Mouse (Mus musculus): ENCODE measurements at regions not wholly inside any gene's neighbourhood (a gene's known extent, or its start where the extent isn't known, plus 50 kb on each side); places are given as distances from the start of the nearest gene placed in this dataset.
A peak's percentile ranks its signal among the peaks of the same experiment; 100 is the strongest.

GRCm38 (mm10) chr13:69236386-69236785, 237.0 kb upstream of the Adcy2 start:
- H3K27me3 ChIP-seq (ENCODE audit: control insufficient read depth, insufficient read depth, low read length) = no peaks in the 10 kb centered on the region

DNA sequence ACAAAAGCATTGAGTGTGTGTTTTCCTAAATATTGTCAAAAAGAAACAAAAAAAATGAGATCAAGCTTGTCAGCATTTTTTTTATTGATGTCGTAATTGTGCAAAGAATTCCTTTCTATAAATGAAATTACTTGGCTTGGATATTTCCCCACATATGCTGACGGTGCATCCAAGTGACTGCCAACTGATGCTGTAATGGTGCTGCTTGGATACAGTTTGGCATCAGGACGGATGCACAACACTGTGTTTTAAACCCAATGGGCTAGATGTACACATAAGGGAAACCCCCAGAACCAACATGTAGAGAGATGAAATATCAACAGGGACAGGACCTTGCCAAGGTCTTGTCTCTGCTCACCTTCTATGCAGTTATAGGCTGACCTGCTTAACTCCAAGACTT, 238.6 kb upstream of the Adcy2 start:
- WGBS = 90% methylated on average over 3 of the region's 3 CpGs
- H3K4me3 ChIP-seq (ENCODE audit: low read depth, low read length) = no peak overlapping the region
- ATAC-seq (ENCODE audit: low FRiP score) = no peak
- H3K9me3 ChIP-seq (ENCODE audit: control insufficient read depth, low read length) = no peaks in the 10 kb centered on the region
- no peak overlapping the region for H3K4me2 ChIP-seq
- no peaks in the 10 kb centered on the region for H3K36me3 ChIP-seq (ENCODE audit: control insufficient read depth, insufficient read depth, low read length)
- no peaks in the 10 kb centered on the region for H3K27me3 ChIP-seq (ENCODE audit: control insufficient read depth, insufficient read depth, low read length)
- H3K9ac ChIP-seq (ENCODE audit: low read length) = no peak overlapping the region
- H3K4me1 ChIP-seq (ENCODE audit: control insufficient read depth, insufficient read depth, low read length) = no peaks in the 10 kb centered on the region
- no peak for DNase-seq (ENCODE audit: low spot score, missing footprints)
- H3K27ac ChIP-seq (ENCODE audit: low read depth, low read length) = no peak overlapping the region

More at GRCm38 (mm10) chr13:69236386-69236785, 237.0 kb upstream of the Adcy2 start:
- Histone ChIP-seq H3K4me3 (ENCODE audit: low read depth, low read length) (no peak overlapping the region), H3K27ac (ENCODE audit: low read depth, low read length) (no peak overlapping the region), H3K9me3 (ENCODE audit: control insufficient read depth, low read length) (no peaks in the 10 kb centered on the region), H3K9ac (ENCODE audit: low read length) (no peak overlapping the region), H3K4me2 (no peak overlapping the region), H3K4me1 (ENCODE audit: control insufficient read depth, insufficient read depth, low read length) (no peaks in the 10 kb centered on the region), H3K36me3 (ENCODE audit: control insufficient read depth, insufficient read depth, low read length) (no peaks in the 10 kb centered on the region)
- 92% methylated on average over 5 of the region's 5 CpGs for WGBS
- DNase-seq (ENCODE audit: low spot score, missing footprints) (no peak), ATAC-seq (ENCODE audit: low FRiP score) (no peak)

- no peaks in the 10 kb centered on the region for H3K36me3 ChIP-seq (ENCODE audit: control insufficient read depth, insufficient read depth, low read length)
- no peak overlapping the region for H3K9ac ChIP-seq (ENCODE audit: low read length)
- no peaks in the 10 kb centered on the region for H3K4me1 ChIP-seq (ENCODE audit: control insufficient read depth, insufficient read depth, low read length)
- H3K4me3 ChIP-seq (ENCODE audit: low read depth, low read length) = no peak overlapping the region
- WGBS = 83% methylated on average over 2 of the region's 2 CpGs
- no peaks in the 10 kb centered on the region for H3K9me3 ChIP-seq (ENCODE audit: control insufficient read depth, low read length)
- DNase-seq (ENCODE audit: low spot score, missing footprints) (no peak), ATAC-seq (ENCODE audit: low FRiP score) (0 out of 2 replicates have a peak, but pooled peaks have one; percentile 22)
- H3K27ac ChIP-seq (ENCODE audit: low read depth, low read length) = no peak overlapping the region
- no peak overlapping the region for H3K4me2 ChIP-seq
- H3K27me3 ChIP-seq (ENCODE audit: control insufficient read depth, insufficient read depth, low read length) = no peaks in the 10 kb centered on the region
Observed at GRCm38 (mm10) chr13:69239261-69239915, 240.0 kb upstream of the Adcy2 start.

GRCm38 (mm10) chr13:69242544-69243296, 243.4 kb upstream of the Adcy2 start:
- no peaks in the 10 kb centered on the region for H3K9me3 ChIP-seq (ENCODE audit: control insufficient read depth, low read length)
- H3K36me3 ChIP-seq (ENCODE audit: control insufficient read depth, insufficient read depth, low read length) = no peaks in the 10 kb centered on the region
- no peak overlapping the region for H3K27ac ChIP-seq (ENCODE audit: low read depth, low read length)
- no peak overlapping the region for H3K4me2 ChIP-seq
- H3K9ac ChIP-seq (ENCODE audit: low read length) = no peak overlapping the region
- 90% methylated on average over 14 of the region's 14 CpGs for WGBS
- H3K4me1 ChIP-seq (ENCODE audit: control insufficient read depth, insufficient read depth, low read length) = no peaks in the 10 kb centered on the region
- no peak for DNase-seq (ENCODE audit: low spot score, missing footprints)
- no peaks in the 10 kb centered on the region for H3K27me3 ChIP-seq (ENCODE audit: control insufficient read depth, insufficient read depth, low read length)
- ATAC-seq (ENCODE audit: low FRiP score) = no peak
- H3K4me3 ChIP-seq (ENCODE audit: low read depth, low read length) = no peak overlapping the region

GRCm38 (mm10) chr13:69250334-69251129, 251.2 kb upstream of the Adcy2 start:
- H3K4me3 ChIP-seq (ENCODE audit: low read depth, low read length) = no peak overlapping the region
- no peak overlapping the region for H3K4me2 ChIP-seq
- no peaks in the 10 kb centered on the region for H3K9me3 ChIP-seq (ENCODE audit: control insufficient read depth, low read length)
- no peaks in the 10 kb centered on the region for H3K36me3 ChIP-seq (ENCODE audit: control insufficient read depth, insufficient read depth, low read length)
- no peak overlapping the region for H3K27ac ChIP-seq (ENCODE audit: low read depth, low read length)
- no peaks in the 10 kb centered on the region for H3K4me1 ChIP-seq (ENCODE audit: control insufficient read depth, insufficient read depth, low read length)
- no peaks in the 10 kb centered on the region for H3K27me3 ChIP-seq (ENCODE audit: control insufficient read depth, insufficient read depth, low read length)
- ATAC-seq (ENCODE audit: low FRiP score) (no peak), DNase-seq (ENCODE audit: low spot score, missing footprints) (no peak)
- 83% methylated on average over 4 of the region's 4 CpGs for WGBS
- H3K9ac ChIP-seq (ENCODE audit: low read length) = no peak overlapping the region

- Histone ChIP-seq H3K9ac (ENCODE audit: low read length) (no peak overlapping the region), H3K4me3 (ENCODE audit: low read depth, low read length) (no peak overlapping the region), H3K36me3 (ENCODE audit: control insufficient read depth, insufficient read depth, low read length) (no peaks in the 10 kb centered on the region), H3K4me2 (no peak overlapping the region), H3K27me3 (ENCODE audit: control insufficient read depth, insufficient read depth, low read length) (no peaks in the 10 kb centered on the region), H3K9me3 (ENCODE audit: control insufficient read depth, low read length) (no peaks in the 10 kb centered on the region), H3K27ac (ENCODE audit: low read depth, low read length) (no peak overlapping the region), H3K4me1 (ENCODE audit: control insufficient read depth, insufficient read depth, low read length) (no peaks in the 10 kb centered on the region)
- 78% methylated on average over 6 of the region's 6 CpGs for WGBS
- ATAC-seq (ENCODE audit: low FRiP score) (no peak), DNase-seq (ENCODE audit: low spot score, missing footprints) (no peak)
Observed at GRCm38 (mm10) chr13:69251130-69251561, 251.8 kb upstream of the Adcy2 start.

DNA sequence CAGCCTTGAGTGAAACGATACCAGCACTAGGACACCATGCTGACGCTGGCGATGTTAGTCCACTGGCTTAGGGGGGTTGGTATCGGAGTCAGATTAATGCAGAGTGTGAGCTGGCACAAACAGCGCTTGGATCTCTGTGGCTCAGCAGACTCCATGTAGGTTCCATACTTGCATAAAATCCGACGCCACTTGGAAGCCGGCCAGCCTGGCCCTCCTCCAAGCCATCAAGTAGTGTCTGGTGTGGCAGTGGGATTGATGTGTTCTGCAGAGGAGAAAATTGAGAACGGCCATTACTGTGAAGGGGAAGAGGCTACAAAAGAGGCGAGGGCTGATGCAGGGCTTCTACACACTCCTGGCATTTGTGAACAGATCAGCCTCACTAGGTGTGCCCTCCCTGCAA, 253.0 kb upstream of the Adcy2 start:
- Histone ChIP-seq H3K36me3 (ENCODE audit: control insufficient read depth, insufficient read depth, low read length) (no peaks in the 10 kb centered on the region), H3K27me3 (ENCODE audit: control insufficient read depth, insufficient read depth, low read length) (no peaks in the 10 kb centered on the region), H3K9me3 (ENCODE audit: control insufficient read depth, low read length) (no peaks in the 10 kb centered on the region), H3K27ac (ENCODE audit: low read depth, low read length) (no peak overlapping the region), H3K4me2 (no peak overlapping the region), H3K4me1 (ENCODE audit: control insufficient read depth, insufficient read depth, low read length) (no peaks in the 10 kb centered on the region), H3K9ac (ENCODE audit: low read length) (no peak overlapping the region), H3K4me3 (ENCODE audit: low read depth, low read length) (no peak overlapping the region)
- WGBS = 90% methylated on average over 10 of the region's 10 CpGs
- DNase-seq (ENCODE audit: low spot score, missing footprints) (no peak), ATAC-seq (ENCODE audit: low FRiP score) (no peak)

- Histone ChIP-seq H3K9me3 (ENCODE audit: control insufficient read depth, low read length) (no peaks in the 10 kb centered on the region), H3K4me1 (ENCODE audit: control insufficient read depth, insufficient read depth, low read length) (no peaks in the 10 kb centered on the region), H3K27me3 (ENCODE audit: control insufficient read depth, insufficient read depth, low read length) (no peaks in the 10 kb centered on the region), H3K9ac (ENCODE audit: low read length) (no peak overlapping the region), H3K4me3 (ENCODE audit: low read depth, low read length) (no peak overlapping the region), H3K4me2 (no peak overlapping the region), H3K27ac (ENCODE audit: low read depth, low read length) (no peak overlapping the region), H3K36me3 (ENCODE audit: control insufficient read depth, insufficient read depth, low read length) (no peaks in the 10 kb centered on the region)
- peak; percentile 62; the same call in 1 of the 2 replicates for ATAC-seq (ENCODE audit: low FRiP score)
- DNase-seq (ENCODE audit: low spot score, missing footprints) = no peak
- 57% methylated on average over 5 of the region's 5 CpGs for WGBS
Observed at GRCm38 (mm10) chr13:69260485-69260884, 261.1 kb upstream of the Adcy2 start.

DNA sequence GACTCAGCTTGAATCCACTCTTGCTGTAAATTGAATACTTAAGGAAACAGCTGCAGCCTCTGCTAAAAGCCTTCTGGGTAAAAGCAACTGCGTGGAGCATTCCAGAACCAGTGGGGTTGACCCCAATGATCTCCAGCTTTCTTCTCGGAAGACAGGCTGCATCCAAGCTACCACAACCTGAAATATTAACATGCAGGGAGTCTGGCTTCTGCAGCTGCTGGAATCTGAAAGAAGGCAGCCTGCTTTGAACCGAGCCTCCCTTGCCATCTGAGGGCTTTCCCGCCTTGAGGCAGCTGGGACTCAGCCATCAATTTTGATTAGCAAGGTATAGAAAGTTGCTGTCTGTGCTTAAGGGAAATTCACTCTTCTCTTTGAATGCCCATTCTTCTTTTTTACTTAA, 261.6 kb upstream of the Adcy2 start:
- Histone ChIP-seq H3K4me1 (ENCODE audit: control insufficient read depth, insufficient read depth, low read length) (no peaks in the 10 kb centered on the region), H3K27me3 (ENCODE audit: control insufficient read depth, insufficient read depth, low read length) (no peaks in the 10 kb centered on the region), H3K9ac (ENCODE audit: low read length) (no peak overlapping the region), H3K27ac (ENCODE audit: low read depth, low read length) (no peak overlapping the region), H3K36me3 (ENCODE audit: control insufficient read depth, insufficient read depth, low read length) (no peaks in the 10 kb centered on the region), H3K9me3 (ENCODE audit: control insufficient read depth, low read length) (no peaks in the 10 kb centered on the region), H3K4me3 (ENCODE audit: low read depth, low read length) (no peak overlapping the region), H3K4me2 (no peak overlapping the region)
- ATAC-seq (ENCODE audit: low FRiP score) (no peak), DNase-seq (ENCODE audit: low spot score, missing footprints) (no peak)
- 85% methylated on average over 4 of the region's 4 CpGs for WGBS

Measured in midbrain, embryonic 11.5 days (tissue).